Mouse (Mus musculus) adrenal gland, adult 8-10 months (tissue): ENCODE data around the gene Gm5916. TPM values are rescaled to one million over a fixed set of nuclear protein-coding genes. Genes with fewer than 3 reads are reported as not detected.

Source experiments
- DNase-seq: peaks from one replicate; pipeline ENCODE4 v3.0.0; 2022
- total RNA-seq, 4 experiments: library from RNA; stranded (reverse); gene quantifications; 2 replicates each; pipeline ENCODE4 v1.2.4; 2022

Gene Gm5916
- not detected for total RNA-seq

DNA sequence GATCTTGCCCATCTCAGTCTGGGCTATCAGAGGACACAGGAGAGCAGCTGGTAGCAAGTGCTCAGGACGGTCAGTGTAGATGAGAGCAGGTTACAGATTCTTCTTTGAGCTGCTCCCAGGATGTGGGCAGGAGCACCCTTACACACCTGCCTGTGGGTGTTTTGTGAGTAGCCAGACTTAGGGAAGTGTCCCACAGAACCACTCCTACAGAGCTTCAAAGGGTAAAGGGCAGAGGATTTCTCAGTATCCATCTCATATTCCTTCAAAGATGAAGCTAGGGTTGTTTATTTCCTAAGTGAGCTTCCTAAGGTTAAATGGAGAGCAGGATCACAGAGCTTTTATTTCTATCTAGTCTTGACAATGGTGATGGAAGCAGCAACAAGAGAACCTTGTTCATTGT lies at the start of gene Gm5916:
Gene Gm5916 (minus strand): TSS at position 101 of the 400 bp plus-strand sequence.
- no peak for DNase-seq

Other genes with a start within 250 kb of the Gm5916 start
- gene 9230113P08Rik, start 220.4 kb downstream of the Gm5916 start, total RNA-seq = not detected